Mouse (Mus musculus) G1E (cell line): ENCODE data around the gene 4933411K16Rik. TPM values are rescaled to one million over a fixed set of nuclear protein-coding genes. Genes with fewer than 3 reads are reported as not detected.

Experiments used
- ATAC-seq: 2 replicates; pipeline ENCODE4 v1.8.0; 2016; ENCODE audit warnings: mild to moderate bottlenecking; ENCODE audit not compliant: insufficient number of reproducible peaks, poor library complexity, low FRiP score, severe bottlenecking; ENCODE audit errors: extremely low read depth
- DNase-seq: peaks from one replicate; pipeline ENCODE4 v3.0.0; 2012; ENCODE audit warnings: low spot score
- H3K27me3 ChIP-seq: 2 replicates; pipeline ENCODE4 v1.6.1; 2012; ENCODE audit warnings: mild to moderate bottlenecking, low read length, inconsistent platforms; ENCODE audit not compliant: insufficient read depth
- H3K36me3 ChIP-seq: replicated peaks from 2 replicates; pipeline ENCODE3; 2012; ENCODE audit warnings: mild to moderate bottlenecking, inconsistent platforms
- H3K4me1 ChIP-seq: 2 replicates; pipeline ENCODE4 v1.6.1; 2012; ENCODE audit warnings: low read depth, low read length, inconsistent platforms, mixed read lengths; ENCODE audit not compliant: insufficient read depth
- H3K4me3 ChIP-seq: 2 replicates; pipeline ENCODE4 v1.5.1; 2012; ENCODE audit warnings: low read depth, mild to moderate bottlenecking, inconsistent platforms, low read length, moderate library complexity, mixed read lengths
- H3K9me3 ChIP-seq: replicated peaks from 2 replicates; pipeline ENCODE4 v1.6.1; 2012; ENCODE audit warnings: inconsistent platforms
- CTCF ChIP-seq: IDR thresholded peaks from 2 replicates; pipeline ENCODE4 v1.5.1; 2012; ENCODE audit warnings: low read depth, low read length, inconsistent platforms, mixed read lengths
- GATA1 ChIP-seq: IDR thresholded peaks from 2 replicates; pipeline ENCODE4 v1.6.1; 2012; ENCODE audit warnings: borderline replicate concordance, low read length, inconsistent platforms, mixed read lengths
- GATA2 ChIP-seq: IDR thresholded peaks from 2 replicates; pipeline ENCODE4 v1.6.1; 2012; ENCODE audit warnings: low read depth, low read length, inconsistent platforms, borderline replicate concordance
- POLR2AphosphoS5 ChIP-seq: IDR thresholded peaks from 2 replicates; pipeline ENCODE4 v1.6.1; 2012; ENCODE audit warnings: low read depth, low read length, inconsistent platforms; ENCODE audit not compliant: insufficient replicate concordance
- TAL1 ChIP-seq: conservative IDR thresholded peaks from 2 replicates; pipeline ENCODE4 v1.6.1; 2012; ENCODE audit warnings: low read depth, low read length, inconsistent platforms, mixed read lengths
- polyA plus RNA-seq: library from polyadenylated mRNA; stranded (reverse); fragments of >175 nt; gene quantifications from 2 replicates; pipeline ENCODE4 v1.2.3, GENCODE M21; 2012
- total RNA-seq, 2 experiments: library from RNA; stranded (forward) in 1 of 2; stranded (reverse) in 1 of 2; fragments of 200-1000 nt in 1 of 2; fragments of >200 nt in 1 of 2; fragmentation: Nextera tagmentation in 1 of 2; gene quantifications; 2 replicates each; pipeline ENCODE4 v1.2.3; 2014 to 2017

Gene 4933411K16Rik
- total and polyA plus RNA-seq, 3 experiments: not detected

- no peak for ATAC-seq
- H3K36me3 ChIP-seq: no peaks in the 10 kb centered on the region
- DNase-seq: peak; percentile 19
- H3K4me1 ChIP-seq: no peaks in the 10 kb centered on the region
- no peaks in the 10 kb centered on the region for H3K9me3 ChIP-seq
- H3K4me3 ChIP-seq: no peak within 1 kb of the TSS
- TF ChIP-seq GATA1: no peak
- no peak for TF ChIP-seq GATA2
- TF ChIP-seq TAL1: no peak
- TF ChIP-seq POLR2AphosphoS5: no peak
- TF ChIP-seq CTCF: no peak
- peaks cover 34% of the 10 kb centered on the region for H3K27me3 ChIP-seq
Measured at GRCm38 (mm10) chr19:42045269-42046102, 6.6 kb upstream of the 4933411K16Rik start, which contains the start of gene Hoga1. TSS of gene Hoga1 (plus strand) at chr19:42045610.

- DNase-seq: no peak
- Histone ChIP-seq H3K9me3 (no peaks in the 10 kb centered on the region), H3K4me1 (no peaks in the 10 kb centered on the region), H3K4me3 (no peak overlapping the region), H3K27me3 (peaks cover 17% of the 10 kb centered on the region), H3K36me3 (no peaks in the 10 kb centered on the region)
- no peak for TF ChIP-seq GATA1
- no peak for TF ChIP-seq GATA2
- TF ChIP-seq TAL1: no peak
- no peak for TF ChIP-seq CTCF
- TF ChIP-seq POLR2AphosphoS5: no peak
- no peak for ATAC-seq
Measured at GRCm38 (mm10) chr19:42050251-42050650, 1.8 kb upstream of the 4933411K16Rik start.

- Histone ChIP-seq H3K4me3 (no peak overlapping the region), H3K4me1 (no peaks in the 10 kb centered on the region), H3K9me3 (no peaks in the 10 kb centered on the region), H3K36me3 (no peaks in the 10 kb centered on the region), H3K27me3 (peaks cover 9% of the 10 kb centered on the region; the same call in 1 of the 2 replicates)
- TF ChIP-seq GATA1: no peak
- TF ChIP-seq GATA2: no peak
- no peak for TF ChIP-seq TAL1
- no peak for TF ChIP-seq CTCF
- TF ChIP-seq POLR2AphosphoS5: no peak
- DNase-seq (no peak), ATAC-seq (no peak)
Measured at GRCm38 (mm10) chr19:42051351-42051750, 697 bp upstream of the 4933411K16Rik start.

- no peak for DNase-seq
- no peak overlapping the region for H3K4me3 ChIP-seq
- H3K9me3 ChIP-seq: no peaks in the 10 kb centered on the region
- peaks cover 23% of the 10 kb centered on the region for H3K27me3 ChIP-seq
- TF ChIP-seq CTCF (no peak), POLR2AphosphoS5 (no peak), TAL1 (no peak), GATA1 (no peak)
- no peak for ATAC-seq
- H3K4me1 ChIP-seq: no peaks in the 10 kb centered on the region
- H3K36me3 ChIP-seq: no peaks in the 10 kb centered on the region
Measured at GRCm38 (mm10) chr19:42054255-42054654, 2.2 kb downstream of the 4933411K16Rik start.

- H3K9me3 ChIP-seq: no peaks in the 10 kb centered on the region
- no peak for DNase-seq
Measured at GRCm38 (mm10) chr19:42055881-42056280, 3.8 kb downstream of the 4933411K16Rik start.

GRCm38 (mm10) chr19:42056719-42057409, 4.8 kb downstream of the 4933411K16Rik start:
- ATAC-seq: no peak
- peaks cover 36% of the 10 kb centered on the region for H3K27me3 ChIP-seq

More at GRCm38 (mm10) chr19:42055881-42056280, 3.8 kb downstream of the 4933411K16Rik start:
- Histone ChIP-seq H3K4me1 (no peaks in the 10 kb centered on the region), H3K27me3 (peaks cover 32% of the 10 kb centered on the region), H3K36me3 (no peaks in the 10 kb centered on the region), H3K4me3 (no peak overlapping the region)
- ATAC-seq: no peak
- TF ChIP-seq GATA2: no peak
- no peak for TF ChIP-seq GATA1
- no peak for TF ChIP-seq TAL1
- TF ChIP-seq CTCF: no peak

More at GRCm38 (mm10) chr19:42056719-42057409, 4.8 kb downstream of the 4933411K16Rik start:
- TF ChIP-seq GATA1 (no peak), GATA2 (no peak), POLR2AphosphoS5 (no peak), CTCF (no peak), TAL1 (no peak)
- H3K4me3 ChIP-seq: no peak overlapping the region
- no peaks in the 10 kb centered on the region for H3K36me3 ChIP-seq
- H3K9me3 ChIP-seq: no peaks in the 10 kb centered on the region
- no peak for DNase-seq
- no peaks in the 10 kb centered on the region for H3K4me1 ChIP-seq
